Mouse (Mus musculus) G1E (cell line): ENCODE data around the gene Max.

ENCODE experiments used
- CTCF ChIP-seq: IDR thresholded peaks from 2 replicates; pipeline ENCODE4 v1.5.1; 2012; ENCODE audit warnings: low read depth, low read length, inconsistent platforms, mixed read lengths
- GATA1 ChIP-seq: IDR thresholded peaks from 2 replicates; pipeline ENCODE4 v1.6.1; 2012; ENCODE audit warnings: borderline replicate concordance, low read length, inconsistent platforms, mixed read lengths
- POLR2AphosphoS5 ChIP-seq: IDR thresholded peaks from 2 replicates; pipeline ENCODE4 v1.6.1; 2012; ENCODE audit warnings: low read depth, low read length, inconsistent platforms; ENCODE audit not compliant: insufficient replicate concordance
- TAL1 ChIP-seq: conservative IDR thresholded peaks from 2 replicates; pipeline ENCODE4 v1.6.1; 2012; ENCODE audit warnings: low read depth, low read length, inconsistent platforms, mixed read lengths

DNA sequence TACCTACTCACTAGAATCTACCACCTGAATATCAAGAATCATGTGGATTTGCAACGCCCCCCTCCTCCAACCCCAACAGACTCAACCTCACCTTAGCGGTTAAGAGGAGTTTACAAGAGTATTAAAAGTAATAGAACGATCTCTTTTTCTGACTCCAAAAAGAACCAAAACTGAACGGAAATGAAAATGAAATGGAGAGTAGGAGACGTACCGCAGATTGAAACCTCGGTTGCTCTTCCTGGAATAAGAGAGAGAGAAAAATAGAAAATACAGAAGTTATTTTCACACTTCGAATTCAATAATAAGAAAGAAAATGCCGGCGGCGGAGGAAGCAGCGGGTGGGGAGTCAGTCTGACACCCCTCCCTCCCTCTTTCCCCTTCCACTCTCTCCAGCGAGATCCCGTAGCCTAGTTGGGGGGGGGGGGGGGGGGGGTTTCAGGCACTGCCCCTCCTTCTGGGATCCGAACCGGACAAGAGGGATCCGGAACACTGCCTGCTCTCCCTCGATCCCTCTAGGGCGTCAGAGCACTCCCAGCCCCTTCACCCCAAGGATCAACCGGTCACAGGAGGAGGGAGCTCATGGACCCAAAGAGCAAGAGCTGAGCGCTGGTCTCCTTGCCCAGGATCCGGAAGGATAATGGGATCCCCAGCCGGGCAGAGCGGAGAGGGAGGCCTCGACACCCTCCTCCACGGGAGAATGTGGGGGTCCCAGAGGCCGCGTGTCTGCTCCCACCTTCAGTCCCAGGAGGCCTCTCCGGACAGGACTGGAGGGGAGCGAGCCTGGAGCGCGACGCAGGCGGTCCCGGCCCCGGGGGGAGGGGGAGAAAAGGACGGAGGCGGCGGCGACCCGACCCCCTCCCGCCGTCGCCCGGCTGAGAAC, 709 bp downstream of the Max start:
- TF ChIP-seq CTCF: no peak
- no peak for TF ChIP-seq POLR2AphosphoS5
- no peak for TF ChIP-seq TAL1
- no peak for TF ChIP-seq GATA1
